Mouse (Mus musculus): ENCODE measurements around the gene Gstp1.
"Not testable (repeated sequence)": the region's sequence is repeated elsewhere in the genome, so short reads cannot be mapped to it uniquely, and the experiment has no call there.

Gstp1 gene

DNA sequence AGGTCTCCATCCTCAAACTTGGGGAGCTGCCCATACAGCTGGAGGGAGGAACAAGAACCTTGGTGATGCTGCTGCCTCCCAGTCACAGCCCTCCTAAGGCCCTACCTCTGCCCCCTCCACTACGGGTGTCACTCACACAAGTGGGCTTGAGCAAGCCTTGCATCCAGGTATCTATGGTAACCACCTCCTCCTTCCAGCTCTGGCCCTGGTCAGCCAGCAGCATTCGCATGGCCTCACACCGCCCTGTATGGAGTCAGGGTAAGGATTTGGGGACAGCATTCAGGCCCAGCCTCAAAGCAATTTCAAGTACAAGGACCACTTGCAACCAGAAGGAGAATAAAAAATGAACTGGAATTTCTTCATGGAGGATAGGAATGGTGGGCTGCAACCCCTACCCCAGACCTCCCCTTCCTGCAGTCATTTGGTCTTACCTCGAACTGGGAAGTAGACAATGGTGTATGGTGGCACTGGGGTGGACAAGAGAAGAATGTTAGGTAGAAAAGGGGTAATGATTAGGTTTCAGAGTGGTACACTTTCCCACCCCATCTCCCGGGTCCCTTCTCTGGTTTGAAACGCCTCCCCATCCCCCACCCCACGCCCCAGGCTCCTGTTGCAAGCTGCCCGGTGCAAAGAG is 514 bp downstream of the Gstp1 start:
- DNase-seq: not testable (repeated sequence)

DNA sequence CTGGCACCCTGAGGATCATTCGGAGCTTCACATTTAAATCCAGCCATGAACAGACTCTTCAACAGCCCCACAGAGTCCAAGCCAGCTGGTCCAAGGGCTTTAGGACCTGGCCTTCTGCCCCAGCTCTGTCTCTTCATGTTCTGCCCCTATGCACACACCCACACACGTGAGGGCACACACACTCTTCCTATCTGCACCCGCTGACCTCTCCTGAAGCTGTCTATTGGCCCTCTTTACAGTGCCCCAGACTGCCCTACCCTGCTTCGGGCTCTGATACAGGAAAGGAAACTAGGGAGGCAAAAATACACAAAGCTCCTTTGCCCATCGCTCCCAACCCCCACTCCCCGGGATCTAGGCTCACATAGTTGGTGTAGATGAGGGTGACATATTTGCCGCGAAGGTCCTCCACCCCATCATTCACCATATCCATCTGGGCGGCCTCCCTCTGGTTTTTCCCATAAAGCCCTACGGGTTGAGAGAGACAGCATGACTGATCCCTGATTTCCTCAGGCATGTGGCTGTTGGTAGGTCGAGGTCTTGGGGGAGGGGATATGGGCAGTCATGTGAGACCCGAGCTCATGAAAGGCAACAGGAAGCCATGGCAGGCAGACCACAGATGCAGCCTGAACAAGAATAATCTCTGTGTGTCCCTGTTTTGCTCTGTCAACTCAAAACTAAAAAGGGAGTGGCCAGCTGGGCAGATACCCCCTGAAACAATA is 1.3 kb downstream of the Gstp1 start:
- DNase-seq: no peak

DNA sequence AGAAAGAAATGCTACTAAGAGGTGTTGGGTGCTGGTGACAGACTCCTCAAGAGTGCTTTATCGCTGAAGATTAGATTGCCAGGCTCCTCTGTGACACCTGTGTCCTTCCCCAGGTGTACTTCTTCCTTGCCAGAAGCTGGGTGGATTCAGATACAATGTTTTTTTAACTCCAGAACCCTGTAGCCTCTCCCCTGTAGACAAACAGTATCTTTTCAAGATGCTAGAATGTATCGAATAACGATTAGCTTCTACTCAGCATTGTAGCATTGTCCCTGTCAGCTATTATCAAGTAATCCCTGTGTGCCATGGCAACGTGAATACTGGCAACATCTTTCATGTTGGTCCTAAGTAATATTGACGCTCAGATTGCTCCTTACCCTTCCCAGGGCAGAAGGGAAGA is 4.0 kb downstream of the Gstp1 start:
- DNase-seq: no peak

DNA sequence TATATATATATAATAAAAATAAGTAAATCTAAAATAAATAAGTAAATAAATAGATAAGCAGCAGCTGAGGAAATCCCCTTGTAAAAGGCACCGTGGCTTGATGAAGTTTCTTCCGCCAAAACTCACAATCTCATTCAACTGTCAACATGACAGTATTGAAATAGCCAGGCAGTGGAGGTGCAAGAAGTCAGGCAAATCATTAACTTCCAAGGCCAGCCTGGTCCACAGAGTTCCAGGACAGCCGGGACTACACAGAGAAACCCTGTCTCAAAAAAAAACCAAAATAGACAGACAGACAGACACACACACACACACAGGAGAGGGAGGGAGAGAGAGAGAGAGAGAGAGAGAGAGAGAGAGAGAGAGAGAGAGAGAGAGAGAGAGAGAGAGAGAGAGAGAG is 4.5 kb downstream of the Gstp1 start:
- DNase-seq: no peak

DNA sequence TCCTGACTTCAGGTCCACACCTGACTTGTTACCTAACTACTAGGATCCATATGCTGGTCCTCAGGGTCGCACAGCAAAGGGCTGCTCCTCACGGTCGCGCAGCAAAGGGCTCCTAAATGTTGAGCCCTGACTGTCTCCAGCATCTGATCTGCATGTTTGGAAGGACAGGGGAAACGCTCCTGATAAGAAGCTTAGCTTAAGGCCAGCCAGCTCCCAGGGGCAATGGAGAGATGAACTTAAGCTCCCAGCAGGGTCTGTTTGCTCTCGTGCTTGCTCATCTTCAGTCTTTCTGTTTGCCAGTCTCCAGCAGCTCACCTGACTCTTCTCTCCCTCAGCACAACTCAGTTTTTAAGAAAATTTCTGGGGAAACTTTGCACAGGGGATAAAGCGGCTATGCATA is 5.1 kb downstream of the Gstp1 start:
- no peak for DNase-seq

DNA sequence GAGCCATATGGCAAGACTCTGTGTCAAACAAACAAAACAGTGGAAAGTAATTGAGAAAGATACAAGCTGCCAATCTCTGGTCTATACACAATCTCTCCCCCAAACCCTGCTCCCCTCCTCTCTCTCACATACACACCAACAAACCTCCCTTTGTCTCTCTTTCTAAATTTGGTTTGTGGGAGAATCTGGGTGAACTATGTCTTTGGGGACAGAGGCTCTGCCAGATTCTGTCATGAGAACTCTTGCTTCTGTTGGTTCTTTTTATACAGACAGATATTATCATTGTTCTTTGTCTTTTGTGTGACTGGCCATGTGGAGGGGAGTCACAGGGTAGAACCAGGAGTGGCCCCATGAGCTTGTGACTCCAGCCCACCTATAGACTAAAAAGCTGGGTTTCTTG is 10.2 kb downstream of the Gstp1 start:
- DNase-seq: no peak

DNA sequence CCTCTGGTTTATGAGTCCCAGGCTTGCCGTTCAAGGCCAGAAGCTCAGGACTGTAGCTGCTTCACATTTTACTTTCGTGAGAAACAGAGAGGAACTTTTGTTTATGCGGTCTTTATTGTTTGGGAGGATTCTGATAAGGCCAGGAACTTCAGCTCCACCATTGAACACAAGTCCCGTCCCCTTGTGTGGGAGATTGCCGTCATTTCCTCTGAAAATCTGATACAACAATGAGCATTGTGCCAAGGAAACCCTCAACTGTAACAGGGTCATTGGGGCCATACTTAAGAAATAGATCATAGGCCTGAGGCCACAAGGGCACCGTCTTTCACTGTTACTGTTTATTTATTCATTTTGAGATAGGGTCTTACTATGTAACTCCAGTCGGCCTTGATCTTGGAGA is 14.6 kb downstream of the Gstp1 start:
- DNase-seq: no peak

DNA sequence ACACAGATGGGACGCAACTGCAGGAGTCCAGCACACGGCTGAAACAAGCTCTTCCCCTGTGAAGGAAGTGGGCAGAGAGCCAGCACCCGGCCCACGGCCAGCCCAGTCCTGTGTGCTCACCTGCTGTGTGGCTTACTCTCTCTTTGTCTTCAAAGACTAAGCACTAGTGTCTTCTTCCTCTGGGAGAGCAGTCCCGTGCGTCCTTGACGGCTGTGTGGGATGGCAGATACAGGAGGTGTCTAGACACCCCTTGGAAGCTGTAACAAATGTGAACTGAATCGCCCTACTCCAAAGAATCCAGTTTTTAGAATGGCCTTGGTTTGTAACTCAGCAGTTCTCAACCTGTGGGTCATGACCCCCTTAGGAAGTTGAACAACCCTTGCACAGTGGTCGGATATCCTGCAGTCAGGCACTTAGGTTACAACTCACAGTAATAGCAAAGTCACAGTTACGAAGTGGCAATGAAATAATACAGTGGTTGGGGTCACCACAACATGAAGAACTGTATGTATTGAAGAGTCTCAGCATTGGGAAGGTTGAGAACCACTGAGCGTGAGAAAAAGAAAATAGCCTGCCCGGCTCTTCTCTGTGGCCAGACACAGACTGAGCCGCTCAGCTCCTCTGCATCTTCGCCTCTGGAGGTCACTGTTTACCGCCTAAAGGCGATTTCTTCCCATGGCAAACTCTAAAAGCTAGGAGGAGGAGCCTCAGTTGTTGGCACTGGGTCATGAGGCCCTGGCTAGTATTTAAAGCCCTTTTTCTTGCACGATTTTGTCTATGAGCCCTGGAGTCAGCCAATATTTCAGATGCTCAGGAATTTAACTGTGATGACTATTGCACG is 18.8 kb downstream of the Gstp1 start:
- DNase-seq: peak; percentile 44 to 60

DNA sequence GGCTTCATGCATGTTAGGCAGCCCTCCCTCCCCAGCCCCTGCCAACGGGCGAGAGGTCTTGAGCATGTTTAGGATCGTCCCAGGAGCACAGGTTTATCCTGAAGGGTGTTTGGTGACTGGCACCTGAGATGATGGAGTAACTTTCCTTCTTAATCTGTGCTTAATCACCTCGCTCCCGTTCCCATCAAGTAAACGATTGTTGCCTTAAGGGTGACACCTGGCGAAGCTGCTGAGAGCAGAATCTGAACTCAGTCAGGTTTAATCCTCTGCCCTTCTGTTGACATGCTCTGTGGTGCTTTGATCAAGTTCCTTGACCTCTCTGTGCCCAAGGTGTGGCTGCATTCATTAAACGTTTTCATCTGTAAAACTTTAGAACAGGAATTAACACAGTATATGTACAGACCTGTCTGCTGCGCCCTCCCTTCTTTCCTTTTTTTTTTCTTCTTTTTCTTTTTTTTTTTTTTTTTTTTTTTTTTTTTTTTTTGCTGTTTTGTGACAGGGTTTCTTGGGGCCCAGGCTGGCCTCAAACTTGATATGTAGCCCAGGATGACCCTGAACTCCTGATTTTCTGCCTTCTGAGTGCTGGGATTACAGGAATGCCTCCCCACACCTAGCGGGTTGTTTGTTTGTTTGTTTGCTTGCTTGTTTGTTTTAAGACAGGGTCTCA is 19.7 kb downstream of the Gstp1 start:
- no peak for DNase-seq

DNA sequence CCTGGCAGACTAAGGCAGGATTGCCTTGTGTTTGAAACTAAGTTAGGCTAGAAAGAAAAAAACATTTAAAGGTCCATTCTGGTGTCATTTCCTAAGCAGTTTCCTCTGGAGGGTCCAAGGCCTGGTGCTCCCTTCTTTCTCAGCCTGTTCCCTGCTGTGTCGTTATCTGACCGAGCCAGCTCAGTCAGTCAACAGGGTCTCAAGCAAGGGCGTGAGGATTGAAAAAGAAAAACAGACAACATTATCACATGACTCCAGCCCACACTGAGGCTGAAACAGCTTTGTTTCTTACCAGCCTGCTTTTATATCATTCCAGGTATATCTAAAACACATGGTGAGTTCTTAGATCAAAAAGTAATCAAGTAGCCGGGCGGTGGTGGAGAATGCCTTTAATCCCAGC is 22.1 kb downstream of the Gstp1 start:
- no peak for DNase-seq

DNA sequence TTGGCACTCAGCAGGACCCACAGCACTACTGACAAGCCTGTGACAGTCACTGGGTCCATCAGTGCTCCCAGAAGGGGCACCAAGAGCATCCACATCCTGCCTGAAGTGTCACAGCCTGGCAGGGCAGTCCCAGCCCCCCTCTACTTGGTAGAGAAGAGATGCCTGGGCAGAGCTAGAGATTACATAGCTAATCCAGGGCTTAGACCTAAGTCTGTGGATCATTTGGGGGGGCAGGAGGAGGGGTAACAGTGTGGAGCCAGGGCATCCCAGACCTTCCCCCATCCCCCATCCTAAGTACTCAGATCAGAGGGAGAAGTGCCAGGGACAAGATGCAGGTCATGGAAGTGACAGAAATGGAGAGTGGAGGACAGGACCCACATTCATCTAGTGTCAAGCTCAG is 23.0 kb downstream of the Gstp1 start:
- no peak for DNase-seq

DNA sequence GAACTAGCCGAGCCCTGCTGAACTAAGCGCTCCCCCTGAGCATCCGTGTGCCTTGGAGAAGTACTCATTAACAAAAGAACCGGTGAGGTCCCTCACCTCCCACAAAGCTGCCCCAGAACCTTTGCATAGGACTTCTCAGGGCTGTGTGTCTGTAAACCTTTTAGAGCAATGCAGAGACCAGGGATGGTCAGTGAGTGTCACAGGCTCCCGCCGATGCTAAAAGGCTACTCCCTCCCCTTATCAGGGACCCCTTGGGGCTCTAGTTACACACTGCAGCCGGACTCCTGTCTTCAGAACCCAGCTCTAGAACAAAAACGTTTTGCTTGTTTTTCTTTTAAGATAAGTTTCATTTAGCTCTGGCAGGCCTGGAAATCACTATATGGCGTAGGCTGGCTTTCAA is 24.7 kb downstream of the Gstp1 start:
- no peak for DNase-seq

DNA sequence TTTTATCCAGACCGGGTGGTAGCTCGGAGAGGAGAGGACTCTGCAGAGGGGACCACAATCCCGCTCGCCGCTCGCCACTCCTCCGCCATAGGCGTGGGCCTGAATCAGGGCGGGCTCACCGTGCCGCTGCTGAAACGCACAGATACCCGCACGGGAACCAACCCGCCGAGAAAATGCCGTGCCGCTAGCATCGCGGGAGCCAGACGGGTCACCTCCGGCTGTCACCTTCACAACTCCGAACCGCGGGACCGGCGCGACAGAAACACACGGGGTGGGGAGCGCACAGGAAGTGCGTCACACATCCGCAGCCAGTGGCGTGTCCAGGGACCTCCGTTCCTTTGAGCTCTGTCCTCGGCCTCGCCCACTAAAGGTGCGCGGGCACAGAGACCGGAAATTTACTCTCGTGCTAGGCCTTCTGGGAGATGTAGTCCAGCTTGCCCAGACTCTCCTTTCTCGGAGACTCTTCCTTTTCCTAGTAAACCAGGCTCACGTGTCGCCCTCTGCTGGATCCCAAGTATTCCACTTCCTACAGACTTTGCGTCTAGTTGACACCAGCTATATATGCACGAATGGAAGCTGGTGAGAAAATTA is 25.3 kb downstream of the Gstp1 start, which contains the start of gene Ndufv1:
Gene Ndufv1 (minus strand): TSS at position 375 of the 591 bp plus-strand sequence.
- peak; percentile 87 to 90 for DNase-seq

DNA sequence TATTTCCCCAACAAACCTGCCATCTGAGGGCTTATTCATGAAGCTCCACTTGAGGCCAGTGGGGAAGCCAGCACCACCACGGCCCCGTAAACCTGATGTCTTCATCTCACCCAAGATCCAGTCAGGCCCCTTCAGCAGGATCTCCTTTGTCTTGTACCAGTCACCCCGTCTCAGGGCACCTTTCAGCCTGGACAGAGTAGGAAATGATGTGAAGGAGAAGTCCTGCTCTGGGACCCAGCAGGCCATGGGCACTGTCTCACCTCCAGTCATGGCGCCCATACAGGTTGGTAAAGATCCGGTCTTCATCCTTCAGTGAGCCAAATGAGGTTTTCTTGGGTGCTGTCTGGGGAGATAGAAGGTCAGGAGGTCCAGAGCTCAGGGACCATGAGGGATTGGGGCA is 26.7 kb downstream of the Gstp1 start:
- DNase-seq: no peak

DNA sequence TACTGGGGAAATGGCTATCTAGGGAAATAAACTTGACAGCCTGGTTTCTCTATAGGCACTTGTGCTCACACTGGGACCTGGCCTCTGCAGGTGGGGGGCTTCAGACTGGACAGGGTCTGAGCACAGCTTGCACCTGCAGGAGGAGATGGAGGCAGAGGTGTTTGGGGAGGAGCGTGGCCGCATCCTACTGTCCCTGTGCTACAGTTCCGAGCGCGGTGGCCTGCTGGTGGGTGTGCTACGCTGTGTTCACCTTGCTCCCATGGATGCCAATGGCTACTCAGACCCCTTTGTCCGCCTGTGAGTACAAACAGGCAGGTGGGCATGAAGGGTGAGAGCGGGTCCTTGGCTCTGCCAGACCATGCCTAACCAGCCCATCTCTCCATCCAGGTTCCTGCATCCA is 31.8 kb downstream of the Gstp1 start:
- no peak for DNase-seq

DNA sequence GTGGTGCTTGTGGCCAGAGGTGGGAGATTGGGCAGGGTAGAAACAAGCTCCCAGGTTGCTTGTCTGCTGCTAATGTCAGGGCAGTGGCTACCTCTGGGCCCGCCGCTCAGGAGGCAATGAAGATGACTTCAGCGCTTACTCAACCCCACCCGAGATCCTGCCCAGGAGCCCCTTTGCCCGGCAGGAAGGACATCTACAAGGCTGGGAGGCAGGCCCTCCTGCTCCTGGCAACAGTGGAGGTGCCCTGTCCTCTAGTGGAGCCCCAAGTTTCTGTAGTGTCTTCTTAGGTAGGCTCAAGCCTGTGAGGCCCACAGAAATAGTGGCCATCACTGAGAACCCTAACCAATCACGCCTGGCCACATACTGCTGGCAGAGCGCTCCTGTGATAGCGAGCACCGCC is 32.7 kb downstream of the Gstp1 start:
- no peak for DNase-seq

DNA sequence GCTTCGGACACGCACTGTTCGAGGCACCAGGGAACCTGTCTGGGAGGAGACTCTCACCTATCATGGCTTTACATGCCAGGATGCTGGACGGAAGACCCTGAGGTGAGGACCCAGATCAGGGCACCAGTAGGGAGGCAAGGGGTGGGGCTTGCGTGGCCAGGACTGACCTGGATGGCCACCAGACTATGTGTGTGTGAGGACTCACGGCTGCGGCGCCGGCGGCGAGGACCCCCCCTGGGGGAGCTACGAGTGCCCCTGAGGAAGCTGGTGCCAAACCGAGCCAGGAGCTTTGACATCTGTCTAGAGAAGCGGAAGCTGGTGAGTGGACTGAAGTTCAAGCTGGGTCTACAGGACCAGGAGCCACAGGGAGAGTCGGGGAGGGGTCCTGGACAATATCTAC is 33.5 kb downstream of the Gstp1 start:
- DNase-seq: no peak

DNA sequence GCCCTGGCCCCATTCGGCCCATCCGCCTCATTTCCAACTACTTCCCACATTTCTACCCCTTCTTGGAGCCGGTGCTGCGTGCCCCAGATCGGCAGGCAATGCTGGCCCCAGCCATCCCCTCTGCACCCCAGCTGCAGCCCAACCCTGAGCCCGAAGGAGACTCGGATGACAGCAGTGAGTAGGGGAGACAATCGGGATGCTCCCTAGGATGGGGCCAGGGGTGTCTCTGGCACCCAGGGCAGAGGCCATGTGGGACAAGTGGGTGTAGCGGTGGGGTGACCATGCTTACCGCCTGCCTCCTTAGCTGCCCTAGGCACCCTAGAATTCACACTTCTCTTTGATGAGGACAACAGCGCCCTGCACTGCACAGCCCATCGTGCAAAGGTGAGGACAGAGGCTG is 34.1 kb downstream of the Gstp1 start:
- no peak for DNase-seq

DNA sequence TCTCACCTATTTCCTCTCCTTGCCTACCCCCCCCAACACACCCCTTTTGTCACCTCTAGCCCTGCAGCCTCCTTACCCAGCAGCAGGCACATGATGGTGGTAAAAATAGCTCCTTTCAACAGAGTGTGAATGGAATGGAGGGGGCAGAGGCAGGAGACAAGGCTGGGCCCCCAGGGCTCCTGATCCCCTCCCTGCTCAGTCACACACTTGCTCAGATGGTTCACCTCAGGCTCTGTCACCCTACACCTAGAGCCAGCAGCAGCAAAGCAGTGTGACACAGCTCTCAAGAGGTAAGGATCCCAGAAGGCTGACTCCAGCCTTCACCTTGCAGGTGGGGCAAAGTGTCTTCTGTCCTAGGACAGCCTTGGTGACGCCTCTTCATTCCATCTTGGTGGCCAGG is 34.7 kb downstream of the Gstp1 start, which contains the start of gene Doc2g:
Gene Doc2g (plus strand): TSS at position 202 of the 400 bp plus-strand sequence.
- DNase-seq: no peak

DNA sequence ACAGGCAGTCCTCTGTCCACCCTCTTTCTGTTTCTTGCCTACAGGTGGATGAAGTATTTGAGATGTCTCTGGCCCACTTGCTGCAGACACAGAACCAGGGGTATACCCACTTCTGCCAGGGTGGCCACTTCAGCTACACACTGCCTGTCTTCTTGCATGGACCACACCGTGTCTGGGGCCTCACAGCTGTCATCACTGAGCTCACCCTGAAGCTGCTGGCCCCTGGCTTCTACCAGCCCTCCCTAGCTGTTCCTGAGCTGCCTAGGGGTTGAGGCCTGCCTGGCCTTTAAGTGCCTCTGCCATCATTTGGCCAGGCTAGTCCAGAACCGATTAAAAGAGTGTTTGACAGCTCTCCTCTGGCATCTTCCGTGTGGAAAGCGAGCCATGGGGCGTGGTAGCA is 36.0 kb downstream of the Gstp1 start:
- DNase-seq: no peak

DNA sequence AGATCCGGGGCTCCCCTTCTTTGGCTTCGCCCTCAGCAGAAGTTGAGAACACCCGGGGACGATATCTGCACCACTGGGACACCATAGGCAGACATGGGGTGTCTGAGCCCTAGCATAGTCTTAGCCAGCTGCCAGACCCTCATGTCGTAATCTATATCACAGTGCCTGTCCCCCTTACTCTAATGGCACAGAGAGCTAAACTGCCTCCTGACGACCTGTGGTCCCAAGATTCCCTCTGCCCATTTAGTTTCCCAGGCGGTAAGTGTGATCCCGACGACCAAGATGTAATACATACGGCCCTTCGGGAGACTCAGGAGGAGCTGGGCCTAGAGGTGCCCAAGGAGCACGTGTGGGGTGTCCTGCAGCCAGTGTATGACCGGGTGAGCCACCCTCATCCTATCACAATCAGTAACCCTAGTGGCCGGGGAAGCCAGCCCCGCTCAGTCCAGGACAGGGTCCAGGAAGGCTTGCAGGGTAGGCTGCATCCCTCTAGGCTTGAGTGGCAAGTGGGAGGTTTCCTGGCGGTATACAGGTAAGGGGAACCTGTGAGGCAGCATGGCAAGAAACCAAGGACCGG is 36.7 kb downstream of the Gstp1 start:
- DNase-seq: no peak

DNA sequence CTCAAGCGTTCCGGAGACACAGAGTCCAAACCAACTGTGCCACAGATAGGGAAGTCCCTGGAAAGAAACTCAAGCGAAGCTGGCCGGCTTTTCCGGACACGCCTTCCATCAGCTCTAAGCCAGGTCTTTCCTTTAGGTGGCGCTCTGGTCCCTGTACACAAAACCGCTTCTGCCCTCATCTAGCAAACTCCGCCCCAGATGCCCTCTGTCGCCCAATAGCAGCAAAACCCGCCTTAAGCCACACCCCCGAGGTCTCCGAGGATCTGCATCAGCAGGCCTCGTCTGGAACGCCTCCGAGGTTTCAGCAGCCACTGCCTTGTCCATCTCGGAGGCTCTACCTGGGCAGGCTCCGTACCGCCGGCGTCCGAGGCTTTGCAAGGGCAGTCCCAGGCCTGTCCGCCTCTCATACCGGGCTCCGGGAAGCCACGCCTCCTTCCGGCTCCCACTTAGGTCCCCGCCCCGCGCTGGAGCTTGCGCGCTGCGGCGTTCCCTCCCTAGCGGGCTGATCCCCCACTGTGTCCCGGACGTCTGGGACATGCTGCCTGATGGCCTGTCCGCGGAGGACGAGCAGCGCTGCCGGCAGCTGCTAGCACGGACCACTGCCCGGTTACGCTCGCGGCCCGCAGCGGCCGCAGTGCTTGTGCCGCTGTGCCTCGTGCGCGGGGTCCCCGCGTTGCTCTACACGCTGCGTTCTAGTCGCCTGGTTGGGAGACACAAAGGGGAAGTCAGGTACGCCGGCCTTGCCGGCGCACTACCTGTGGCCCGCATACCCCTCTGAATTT is 37.5 kb downstream of the Gstp1 start, which contains the start of the genes Nudt8 and Gm49405:
Gene Nudt8 (plus strand): TSS at position 462 of the 782 bp plus-strand sequence.
Gene Gm49405 (plus strand): TSS at position 508 of the 782 bp plus-strand sequence.
- peak; percentile 91 to 92 for DNase-seq

All from spleen, adult 18-20 months (tissue).